In the genomic region with DNA sequence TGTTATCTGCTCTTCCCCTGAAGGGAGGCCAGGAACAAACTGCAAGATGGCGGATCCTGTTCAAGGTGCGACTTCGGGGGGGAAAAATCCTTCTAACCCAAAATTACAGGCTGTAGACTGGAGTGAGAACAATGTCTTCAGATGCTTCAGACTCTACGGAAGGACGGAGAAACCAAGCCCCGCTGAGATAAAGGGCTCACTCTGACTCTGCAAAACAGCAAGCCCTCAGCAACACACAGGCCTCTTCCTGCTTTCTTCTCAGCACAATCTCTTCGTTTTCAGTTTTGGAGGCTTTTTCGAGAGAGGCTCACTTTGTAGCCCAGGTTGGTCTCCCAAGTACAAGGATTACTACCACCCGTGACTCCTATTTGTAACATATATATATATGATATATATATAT, we compare ENCODE assay signal across 14 mouse cellular contexts.
"Had no signal": no experiment of that assay in that cellular context is flagged by ENCODE, and none has a peak within 500 bp of the region (broad histone marks: within the 10 kb centered on the region; RNA-seq: fewer than 3 reads in every experiment).

No protein-coding gene starts in this region.

- H3K36me3 ChIP-seq: limb, embryonic 13.5 days; lung, embryonic 15.5 days; midbrain, embryonic 15.5 days; neural tube, embryonic 12.5 days; stomach, embryonic 15.5 days had no signal

- DNase-seq: kidney, adult 11 months; kidney, adult 9 months; kidney, postnatal 36 days; left cerebral cortex, postnatal 4 days; lung, postnatal 14 days; right cerebral cortex, postnatal 4 days had no signal

- H3K9me3 ChIP-seq: limb, embryonic 13.5 days; lung, embryonic 15.5 days; midbrain, embryonic 15.5 days; neural tube, embryonic 12.5 days; stomach, embryonic 15.5 days had no signal

- H3K4me2 ChIP-seq: limb, embryonic 13.5 days; lung, embryonic 15.5 days; midbrain, embryonic 11.5 days; midbrain, embryonic 15.5 days; neural tube, embryonic 12.5 days; stomach, embryonic 15.5 days had no signal

- H3K4me1 ChIP-seq: lung, embryonic 15.5 days; midbrain, embryonic 15.5 days; neural tube, embryonic 12.5 days; stomach, embryonic 15.5 days had no signal

- H3K9ac ChIP-seq: limb, embryonic 13.5 days; lung, embryonic 15.5 days; midbrain, embryonic 15.5 days; neural tube, embryonic 12.5 days; stomach, embryonic 15.5 days had no signal

- ATAC-seq: hindbrain, postnatal 0 days; midbrain, embryonic 15.5 days had no signal

- H3K27me3 ChIP-seq: limb, embryonic 13.5 days; lung, embryonic 15.5 days; midbrain, embryonic 15.5 days; neural tube, embryonic 12.5 days; stomach, embryonic 15.5 days had no signal

- H3K4me3 ChIP-seq: limb, embryonic 13.5 days; lung, embryonic 15.5 days; midbrain, embryonic 15.5 days; neural tube, embryonic 12.5 days; stomach, embryonic 15.5 days had no signal

- H3K27ac ChIP-seq: hindbrain, postnatal 0 days; limb, embryonic 13.5 days; lung, embryonic 15.5 days; macrophage; midbrain, embryonic 15.5 days; neural tube, embryonic 12.5 days; stomach, embryonic 15.5 days had no signal
